Mouse (Mus musculus) CH12.LX (cell line): ENCODE data around the gene Psme3. TPM values are rescaled to one million over a fixed set of nuclear protein-coding genes. Genes with fewer than 3 reads are reported as not detected.

ENCODE experiments used
- DNase-seq: peaks from one replicate; pipeline ENCODE4 v3.0.0-alpha.2; 2013; ENCODE audit errors: extremely low read depth
- H3K27ac ChIP-seq: 2 replicates; pipeline ENCODE4 v1.5.1; 2012; ENCODE audit warnings: low read depth, mild to moderate bottlenecking, control low read depth, moderate library complexity; ENCODE audit not compliant: insufficient read depth
- H3K27me3 ChIP-seq: replicated peaks from 2 replicates; pipeline ENCODE3; 2012; ENCODE audit warnings: inconsistent platforms
- H3K36me3 ChIP-seq, 2 experiments: replicated peaks in 1 of 2; 2 replicates each; pipeline versions ENCODE3 to v1.6.1; 2012; ENCODE audit warnings: inconsistent platforms in 1 of 2, low read length in 1 of 2, mild to moderate bottlenecking in 1 of 2, mixed read lengths in 1 of 2, moderate library complexity in 1 of 2; ENCODE audit not compliant: control insufficient read depth in 1 of 2, insufficient read depth in 1 of 2
- H3K4me1 ChIP-seq, 2 experiments: 2 replicates each; pipeline ENCODE4 v1.6.1; 2012; ENCODE audit warnings: inconsistent platforms in 1 of 2, moderate library complexity in 1 of 2; ENCODE audit not compliant: insufficient read depth in 2 of 2, control insufficient read depth in 1 of 2
- H3K4me2 ChIP-seq: 2 replicates; pipeline ENCODE4 v1.6.1; 2012; ENCODE audit warnings: low read depth, mild to moderate bottlenecking, control low read depth; ENCODE audit not compliant: poor library complexity, insufficient read depth, severe bottlenecking
- H3K4me3 ChIP-seq, 3 experiments: fragments of 150-350 bp in 1 of 3; sonication (generic) in 1 of 3; replicated peaks in 1 of 3; 2 replicates each; pipeline versions ENCODE3 to v1.5.1; 2011 to 2012; ENCODE audit warnings: low read depth in 2 of 3, low read length in 2 of 3, mild to moderate bottlenecking in 2 of 3, moderate library complexity in 2 of 3, control low read depth in 1 of 3, improper control_type of control experiment in 1 of 3, inconsistent platforms in 1 of 3, mixed read lengths in 1 of 3; ENCODE audit not compliant: poor library complexity in 1 of 3
- H3K79me2 ChIP-seq: replicated peaks from 2 replicates; pipeline ENCODE4 v1.6.1; 2012; ENCODE audit warnings: mild to moderate bottlenecking, moderate library complexity; ENCODE audit not compliant: control insufficient read depth, poor library complexity, insufficient read depth, severe bottlenecking; ENCODE audit errors: extremely low read depth
- H3K9ac ChIP-seq: 2 replicates; pipeline ENCODE4 v1.6.1; 2012; ENCODE audit warnings: low read depth, mild to moderate bottlenecking, control low read depth, moderate library complexity; ENCODE audit not compliant: insufficient read depth
- H3K9me3 ChIP-seq: replicated peaks from 2 replicates; pipeline ENCODE3; 2012; ENCODE audit warnings: low read length, inconsistent platforms, mixed read lengths
- CHD1 ChIP-seq: IDR thresholded peaks from 2 replicates; pipeline ENCODE4 v1.6.1; 2012; ENCODE audit warnings: low read depth, low read length, improper control_type of control experiment, inconsistent platforms
- CHD2 ChIP-seq: IDR thresholded peaks from 2 replicates; pipeline ENCODE4 v1.6.1; 2011; ENCODE audit warnings: low read length, improper control_type of control experiment
- CTCF ChIP-seq, 2 experiments: IDR thresholded peaks in 1 of 2; conservative IDR thresholded peaks in 1 of 2; 2 replicates each; pipeline ENCODE4 v1.5.1; 2011 to 2012; ENCODE audit warnings: low read depth in 2 of 2, low read length in 2 of 2, improper control_type of control experiment in 1 of 2, inconsistent platforms in 1 of 2, mild to moderate bottlenecking in 1 of 2, moderate library complexity in 1 of 2
- E2F4 ChIP-seq: IDR thresholded peaks from 2 replicates; pipeline ENCODE4 v1.6.1; 2011; ENCODE audit warnings: low read depth, low read length, improper control_type of control experiment; ENCODE audit not compliant: insufficient replicate concordance
- GABPA ChIP-seq: IDR thresholded peaks from 2 replicates; pipeline ENCODE4 v1.6.1; 2012; ENCODE audit warnings: low read depth, low read length, improper control_type of control experiment, inconsistent platforms; ENCODE audit not compliant: insufficient replicate concordance
- KAT2A ChIP-seq: IDR thresholded peaks from 2 replicates; pipeline ENCODE4 v1.6.1; 2012; ENCODE audit warnings: low read length, improper control_type of control experiment, inconsistent platforms; ENCODE audit not compliant: insufficient replicate concordance
- MAFK ChIP-seq: IDR thresholded peaks from 2 replicates; pipeline ENCODE4 v1.6.1; 2011; ENCODE audit warnings: low read length, improper control_type of control experiment; ENCODE audit not compliant: insufficient replicate concordance
- MAZ ChIP-seq: IDR thresholded peaks from 2 replicates; pipeline ENCODE4 v1.6.1; 2012; ENCODE audit warnings: low read depth, mild to moderate bottlenecking, inconsistent platforms, low read length, improper control_type of control experiment, moderate library complexity
- MEF2A ChIP-seq: IDR thresholded peaks from 2 replicates; pipeline ENCODE4 v1.6.1; 2014; ENCODE audit warnings: low read depth, mild to moderate bottlenecking, inconsistent platforms, low read length, improper control_type of control experiment, borderline replicate concordance
- MXI1 ChIP-seq: IDR thresholded peaks from 2 replicates; pipeline ENCODE4 v1.6.1; 2011; ENCODE audit warnings: mild to moderate bottlenecking, low read depth, low read length, improper control_type of control experiment
- MYC ChIP-seq: IDR thresholded peaks from 2 replicates; pipeline ENCODE4 v1.6.1; 2011; ENCODE audit warnings: low read depth, mild to moderate bottlenecking, improper control_type of control experiment, low read length
- NELFE ChIP-seq: IDR thresholded peaks from 2 replicates; pipeline ENCODE4 v1.6.1; 2011; ENCODE audit warnings: low read depth, low read length, improper control_type of control experiment
- PAX5 ChIP-seq: IDR thresholded peaks from 2 replicates; pipeline ENCODE4 v1.6.1; 2012; ENCODE audit warnings: low read length, inconsistent platforms, mixed read lengths
- POLR2A ChIP-seq: IDR thresholded peaks from 2 replicates; pipeline ENCODE4 v1.6.1; 2011; ENCODE audit warnings: low read depth, mild to moderate bottlenecking, improper control_type of control experiment, low read length
- POLR2AphosphoS2 ChIP-seq: IDR thresholded peaks from 2 replicates; pipeline ENCODE4 v1.6.1; 2011; ENCODE audit warnings: low read depth, low read length, improper control_type of control experiment
- RCOR1 ChIP-seq: conservative IDR thresholded peaks from 2 replicates; pipeline ENCODE4 v1.6.1; 2012; ENCODE audit warnings: low read depth, mild to moderate bottlenecking, inconsistent platforms, low read length, improper control_type of control experiment
- SMC3 ChIP-seq: IDR thresholded peaks from 2 replicates; pipeline ENCODE4 v1.6.1; 2011; ENCODE audit warnings: low read depth, low read length, improper control_type of control experiment
- USF1 ChIP-seq: IDR thresholded peaks from 2 replicates; pipeline ENCODE4 v1.6.1; 2014; ENCODE audit warnings: low read depth, mild to moderate bottlenecking, inconsistent platforms, low read length, improper control_type of control experiment
- ZMIZ1 ChIP-seq: IDR thresholded peaks from 2 replicates; pipeline ENCODE4 v1.6.1; 2012; ENCODE audit warnings: low read depth, mild to moderate bottlenecking, inconsistent platforms, low read length, improper control_type of control experiment
- ZNF384 ChIP-seq: IDR thresholded peaks from 2 replicates; pipeline ENCODE4 v1.6.1; 2012; ENCODE audit warnings: low read depth, low read length, improper control_type of control experiment, inconsistent platforms
- dilution Hi-C: fragments of 300-500 bp; cut with MboI; formaldehyde crosslinking; loops from 2 replicates; pipeline ENCODE4 v1.14.3; 2020; ENCODE audit warnings: low sequenced_read_pairs; ENCODE audit not compliant: extremely low pct_unique_long_range_greater_than_20kb, extremely low pct_ligation_motif_present
- in situ Hi-C: fragments of 300-500 bp; cut with MboI; formaldehyde crosslinking; loops from 3 replicates; pipeline ENCODE4 v1.14.3; 2019; ENCODE audit warnings: low sequenced_read_pairs, low pct_ligation_motif_present, low pct_unique_long_range_greater_than_20kb, mixed read lengths
- polyA plus RNA-seq: library from polyadenylated mRNA; unstranded; fragments of >175 nt; gene quantifications from 2 replicates; pipeline ENCODE4 v1.2.1, GENCODE M21; 2012; ENCODE audit warnings: low read depth; ENCODE audit not compliant: insufficient read length
- total RNA-seq, 2 experiments: library from RNA; depleted of rRNA; stranded (reverse); fragments of 300-350 nt in 1 of 2; fragments of >200 nt in 1 of 2; gene quantifications; 2 replicates each; pipeline ENCODE4 v1.2.3; 2012 to 2014

Gene Psme3
- total and polyA plus RNA-seq, 3 experiments = 86.1 to 527 (median 208) TPM

DNA sequence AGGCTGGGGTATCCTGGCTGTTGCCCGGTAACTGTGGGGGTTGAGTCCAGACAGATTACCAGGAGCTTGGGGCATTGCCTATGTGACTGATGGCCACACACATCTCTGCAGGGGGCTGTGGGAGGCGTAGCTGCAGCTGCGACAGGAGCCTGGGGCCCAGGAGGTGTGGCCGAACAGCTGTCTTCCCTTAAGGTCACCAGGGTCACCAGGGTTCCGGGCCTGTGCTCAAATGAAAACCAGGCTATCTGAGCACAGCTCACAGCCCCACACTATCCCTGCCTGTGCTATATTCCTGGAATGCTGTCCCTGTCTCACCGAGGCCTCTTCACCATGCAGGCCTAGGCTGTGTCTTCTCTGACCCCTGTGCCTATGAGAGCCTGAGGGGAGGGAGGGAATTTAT lies 18.5 kb downstream of the Psme3 start:
- Histone ChIP-seq H3K9ac (no peak overlapping the region), H3K79me2 (no peaks in the 10 kb centered on the region), H3K27ac (no peak overlapping the region), H3K27me3 (no peaks in the 10 kb centered on the region), H3K9me3 (no peaks in the 10 kb centered on the region), H3K4me1 (peaks cover 3 to 18% of the 10 kb centered on the region in 2 experiments; a peak in 2 of 4 replicates), H3K4me2 (no peak overlapping the region), H3K36me3 (peaks cover 0 to 41% of the 10 kb centered on the region in 2 experiments), H3K4me3 (no peak overlapping the region)
- in situ Hi-C loops (loop anchor here (10.0 kb wide), 1 partner anchor 60 kb away; no protein-coding TSS in a partner anchor), dilution Hi-C loops (no loop called here)
- TF ChIP-seq CHD1 = no peak
- TF ChIP-seq USF1 = no peak
- TF ChIP-seq CHD2 = no peak
- no peak for TF ChIP-seq RCOR1
- TF ChIP-seq E2F4 = no peak
- no peak for TF ChIP-seq PAX5
- DNase-seq = no peak

DNA sequence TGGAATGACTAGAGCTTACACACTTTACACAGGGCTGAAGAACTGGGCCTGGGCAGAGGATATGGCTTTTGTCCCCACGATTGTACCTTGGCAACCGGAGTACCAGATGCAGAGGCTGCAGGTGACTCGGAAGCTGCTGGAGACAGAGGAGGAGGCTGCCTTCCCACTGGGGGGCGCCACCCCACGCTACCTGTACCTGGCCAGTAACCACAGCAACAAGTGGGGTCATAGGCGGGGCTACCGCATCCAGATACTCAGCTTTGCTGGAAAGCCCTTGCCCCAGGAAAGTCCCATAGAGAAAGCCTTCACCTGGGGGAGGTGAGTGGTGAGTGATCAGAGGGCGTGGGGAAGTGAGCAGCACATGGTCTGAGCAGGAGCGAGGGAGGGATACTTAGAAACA lies 19.7 kb downstream of the Psme3 start:
- Histone ChIP-seq H3K9me3 (no peaks in the 10 kb centered on the region), H3K9ac (no peak overlapping the region), H3K27me3 (no peaks in the 10 kb centered on the region), H3K36me3 (peaks cover 0 to 37% of the 10 kb centered on the region in 2 experiments), H3K4me1 (peaks cover 3 to 18% of the 10 kb centered on the region in 2 experiments; a peak in 2 of 4 replicates), H3K79me2 (no peaks in the 10 kb centered on the region), H3K4me2 (no peak overlapping the region), H3K4me3 (no peak overlapping the region), H3K27ac (no peak overlapping the region)
- in situ Hi-C loops (loop anchor here (10.0 kb wide), 1 partner anchor 59 kb away; no protein-coding TSS in a partner anchor), dilution Hi-C loops (no loop called here)
- no peak for DNase-seq
- peak; percentile 41 for TF ChIP-seq SMC3
- no peak for TF ChIP-seq ZMIZ1
- peak in 1 of 2 experiments; percentile 50; a peak in 2 of 4 replicates for TF ChIP-seq CTCF (conservative IDR thresholded peaks at IDR 0.05 in 1 of 2, IDR thresholded peaks at IDR 0.05 in 1 of 2; ENCODE audit: low read depth in 2 of 2, low read length in 2 of 2)

DNA sequence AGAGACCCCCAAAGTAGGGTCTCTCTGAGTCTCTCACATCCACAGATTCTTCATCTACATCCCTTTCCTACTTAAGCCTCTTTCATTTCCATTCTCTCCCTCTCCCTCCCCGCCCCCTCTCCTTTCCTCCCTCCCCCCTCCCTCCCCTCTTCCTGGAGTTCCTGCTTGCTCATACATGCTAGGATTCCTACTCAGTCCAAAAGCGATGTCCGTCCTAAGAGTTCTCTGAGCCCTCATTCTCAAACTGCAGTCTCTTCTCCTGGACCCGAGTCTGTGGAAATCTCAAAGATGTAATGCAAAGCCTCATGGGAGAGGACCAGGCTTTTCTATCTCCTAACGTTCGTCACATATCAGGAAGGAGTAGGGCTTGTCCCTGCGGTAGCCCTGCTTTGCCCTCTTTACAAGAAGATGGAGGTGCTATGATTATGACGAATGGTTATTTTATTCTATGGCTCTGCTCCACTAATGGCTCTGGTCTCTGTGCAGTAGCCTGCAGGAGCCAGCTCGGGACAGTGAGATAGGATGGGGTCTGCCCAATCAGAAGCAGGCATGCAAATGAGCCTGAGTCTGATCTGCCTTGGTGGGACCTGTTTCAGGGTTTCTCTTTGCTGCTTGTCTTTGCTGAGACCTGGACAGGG lies 22.2 kb downstream of the Psme3 start:
- no peaks in the 10 kb centered on the region for H3K79me2 ChIP-seq
- dilution Hi-C loops (no loop called here), in situ Hi-C loops (loop anchor here (10.0 kb wide), 1 partner anchor 57 kb away; no protein-coding TSS in a partner anchor)
- H3K9ac ChIP-seq = no peak overlapping the region
- peak; percentile 41 for DNase-seq
- TF ChIP-seq POLR2AphosphoS2 = no peak
- TF ChIP-seq CHD2 = no peak
- no peak for TF ChIP-seq MAZ
- no peak for TF ChIP-seq MYC
- no peak for TF ChIP-seq POLR2A
- TF ChIP-seq MEF2A = no peak
- TF ChIP-seq CHD1 = no peak
- TF ChIP-seq CTCF (conservative IDR thresholded peaks at IDR 0.05 in 1 of 2, IDR thresholded peaks at IDR 0.05 in 1 of 2; ENCODE audit: low read depth in 2 of 2, low read length in 2 of 2) = no peak
- no peak for TF ChIP-seq KAT2A
- TF ChIP-seq GABPA = no peak
- no peak for TF ChIP-seq MAFK
- no peak for TF ChIP-seq USF1
- no peak for TF ChIP-seq NELFE
- TF ChIP-seq ZNF384 = no peak
- TF ChIP-seq MXI1 = no peak
- no peak overlapping the region for H3K27ac ChIP-seq
- H3K9me3 ChIP-seq = no peaks in the 10 kb centered on the region
- no peaks in the 10 kb centered on the region for H3K27me3 ChIP-seq
- 0 out of 2 replicates have a peak overlapping the region, but pooled peaks have one; percentile 14 for H3K4me2 ChIP-seq
- H3K4me3 ChIP-seq = no peak overlapping the region
- H3K36me3 ChIP-seq = peaks cover 0 to 17% of the 10 kb centered on the region in 2 experiments
- peaks cover 3 to 18% of the 10 kb centered on the region in 2 experiments; a peak in 2 of 4 replicates for H3K4me1 ChIP-seq
